In the genomic region with DNA sequence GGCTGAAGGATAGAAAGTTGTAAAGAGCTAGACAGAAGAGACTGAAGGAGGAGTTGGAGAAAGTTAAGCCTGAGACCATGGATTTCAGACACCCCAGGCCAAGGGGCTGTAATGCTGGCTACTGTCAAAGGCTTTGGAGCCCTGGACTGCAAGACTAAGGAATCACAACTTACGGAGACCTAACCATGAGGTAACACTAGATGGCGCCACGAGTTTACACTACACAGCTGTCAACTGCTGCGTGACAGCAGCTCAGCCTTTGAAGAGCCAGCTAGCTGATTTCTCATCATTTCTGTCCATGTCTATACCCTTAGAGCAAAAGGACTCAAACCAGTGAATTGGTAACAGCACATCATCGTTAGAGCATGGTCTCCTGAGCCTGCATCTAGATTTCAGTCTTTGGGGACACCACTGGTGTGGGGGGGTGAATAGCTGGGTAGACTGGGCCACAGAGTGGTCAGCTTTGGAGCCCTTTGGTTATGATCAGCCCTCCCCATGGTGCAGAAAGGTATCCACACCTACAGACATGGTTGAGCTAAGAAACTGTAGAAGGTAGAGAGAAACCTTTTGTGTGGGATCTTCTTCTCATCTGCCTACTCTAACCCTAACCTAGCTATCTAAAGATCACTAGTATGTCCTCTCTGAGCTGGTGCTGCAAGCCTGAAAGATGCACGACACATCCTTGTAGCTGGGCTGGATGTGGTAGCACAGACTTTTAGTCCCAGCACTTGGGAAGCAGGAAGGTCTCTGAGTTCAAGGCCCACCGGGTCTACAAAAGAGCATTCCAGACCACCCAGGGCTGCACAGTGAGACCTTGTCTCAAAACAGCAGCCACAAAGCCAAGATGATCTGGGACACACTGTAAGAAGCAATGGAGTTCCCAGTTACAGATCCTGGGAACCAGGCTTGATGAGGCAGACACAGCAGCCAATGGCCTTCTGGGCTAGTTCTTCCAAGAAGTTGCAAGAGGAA, we compare ENCODE assay signal across 8 mouse cellular contexts. TPM values are rescaled to one million over a fixed set of nuclear protein-coding genes. Genes with fewer than 3 reads are reported as not detected.
DNase-seq lines count a peak whose midpoint lies in the region; ATAC-seq and TF ChIP-seq lines count a peak whose summit lies in the region.

No protein-coding gene starts in this region.

- peak; percentile 78 for ATAC-seq in granulocyte monocyte progenitor cell, adult 5-6 weeks (replicated peaks; ENCODE audit: poor library complexity, severe bottlenecking)
- ATAC-seq in limb, embryonic 11.5 days (ENCODE audit: insufficient number of reproducible peaks, low FRiP score, low TSS enrichment, low read depth) = peak; percentile 74
- ATAC-seq in midbrain, embryonic 15.5 days (replicated peaks) = peak; percentile 79

- peak; percentile 70 to 77 for DNase-seq in cerebellum, adult 18-20 months
- no peak for DNase-seq in cerebellum, adult 11-12 months
- DNase-seq in embryo, embryonic 9.5 days (ENCODE audit: extremely low spot score) = peak; percentile 76
- DNase-seq in kidney, adult 2 months = peak; percentile 89
- peak; percentile 89 for DNase-seq in limb, embryonic 11.5 days (ENCODE audit: low spot score)
- peak; percentile 57 to 78 for DNase-seq in spleen, adult 18-20 months

- no peak overlapping the region for H3K4me2 ChIP-seq in limb, embryonic 11.5 days (ENCODE audit: low read depth, severe bottlenecking)
- no peak overlapping the region for H3K4me2 ChIP-seq in midbrain, embryonic 15.5 days

- TF ChIP-seq CTCF in kidney, adult 2 months (conservative IDR thresholded peaks at IDR 0.05; ENCODE audit: insufficient read depth, insufficient read length, low read depth, low read length) = peak; percentile 98

- H3K27ac ChIP-seq in kidney, adult 2 months (ENCODE audit: insufficient read depth, low read depth, low read length) = no peak overlapping the region
- H3K27ac ChIP-seq in limb, embryonic 11.5 days (replicated peaks; ENCODE audit: low read depth, low read length) = no peak overlapping the region
- no peak overlapping the region for H3K27ac ChIP-seq in midbrain, embryonic 15.5 days

- H3K4me3 ChIP-seq in kidney, adult 2 months (ENCODE audit: insufficient read depth, low read depth, low read length) = no peak overlapping the region
- no peak overlapping the region for H3K4me3 ChIP-seq in limb, embryonic 11.5 days (ENCODE audit: low read depth, low read length)
- no peak overlapping the region for H3K4me3 ChIP-seq in midbrain, embryonic 15.5 days

- H3K9ac ChIP-seq in limb, embryonic 11.5 days (ENCODE audit: low read length) = no peak overlapping the region
- no peak overlapping the region for H3K9ac ChIP-seq in midbrain, embryonic 15.5 days

- H3K9me3 ChIP-seq in limb, embryonic 11.5 days (ENCODE audit: control insufficient read depth, low read length) = no peaks in the 10 kb centered on the region
- no peaks in the 10 kb centered on the region for H3K9me3 ChIP-seq in midbrain, embryonic 15.5 days

- no peaks in the 10 kb centered on the region for H3K27me3 ChIP-seq in kidney, adult 2 months (replicated peaks; ENCODE audit: control insufficient read depth, insufficient read depth, low read length)
- H3K27me3 ChIP-seq in limb, embryonic 11.5 days (ENCODE audit: control insufficient read depth, insufficient read depth, low read length) = peaks cover 4% of the 10 kb centered on the region
- H3K27me3 ChIP-seq in midbrain, embryonic 15.5 days (replicated peaks) = peaks cover 15% of the 10 kb centered on the region

- H3K4me1 ChIP-seq in kidney, adult 2 months (ENCODE audit: control insufficient read depth, insufficient read depth, low read length) = no peaks in the 10 kb centered on the region
- H3K4me1 ChIP-seq in limb, embryonic 11.5 days (ENCODE audit: control insufficient read depth, insufficient read depth, low read length) = no peaks in the 10 kb centered on the region
- no peaks in the 10 kb centered on the region for H3K4me1 ChIP-seq in midbrain, embryonic 15.5 days

- TF ChIP-seq POLR2A in kidney, adult 2 months (IDR thresholded peaks at IDR 0.05; ENCODE audit: low read depth, low read length) = no peak

- H3K36me3 ChIP-seq in kidney, adult 2 months (ENCODE audit: control insufficient read depth, insufficient read depth, low read length) = no peaks in the 10 kb centered on the region
- H3K36me3 ChIP-seq in limb, embryonic 11.5 days (ENCODE audit: control insufficient read depth, insufficient read depth, low read length) = no peaks in the 10 kb centered on the region
- H3K36me3 ChIP-seq in midbrain, embryonic 15.5 days (replicated peaks) = no peaks in the 10 kb centered on the region

- WGBS in kidney, adult 2 months = 25% methylated on average over 7 of the region's 7 CpGs
- 22% methylated on average over 7 of the region's 7 CpGs for WGBS in limb, embryonic 11.5 days
- WGBS in midbrain, embryonic 15.5 days = 19% methylated on average over 7 of the region's 7 CpGs

RNA-seq across cellular contexts. Expression of a gene that starts 7.0 kb away (rescaled TPM):
- total RNA-seq in granulocyte monocyte progenitor cell, adult 5-6 weeks (2014; fragmentation: Nextera tagmentation) = not detected in 2 replicates
- not detected in 2 replicates for total RNA-seq in granulocyte monocyte progenitor cell, adult 5-6 weeks (2017)
- 7.4 and 11.9 TPM in 2 replicates for polyA plus RNA-seq in kidney, adult 2 months (2012; rRNA removed)
- 3.1 and 3.4 TPM in 2 replicates for polyA plus RNA-seq in limb, embryonic 11.5 days (2014; fragmentation: Nextera tagmentation; extraction: Ambion mirVana)
- polyA plus RNA-seq in midbrain, embryonic 15.5 days (2015; fragmentation: Nextera tagmentation; extraction: Ambion mirVana) = 0.25 TPM in 1 of 2 replicates, not detected in the other

RNA-seq across cellular contexts. Expression of a gene that starts 9.4 kb away (rescaled TPM):
- 255 and 331 TPM in 2 replicates for total RNA-seq in granulocyte monocyte progenitor cell, adult 5-6 weeks (2014; fragmentation: Nextera tagmentation)
- 160 and 195 TPM in 2 replicates for total RNA-seq in granulocyte monocyte progenitor cell, adult 5-6 weeks (2017)
- 169 and 209 TPM in 2 replicates for polyA plus RNA-seq in kidney, adult 2 months (2012; rRNA removed)
- 24.9 and 27.0 TPM in 2 replicates for polyA plus RNA-seq in limb, embryonic 11.5 days (2014; fragmentation: Nextera tagmentation; extraction: Ambion mirVana)
- polyA plus RNA-seq in midbrain, embryonic 15.5 days (2015; fragmentation: Nextera tagmentation; extraction: Ambion mirVana) = 16.5 and 19.8 TPM in 2 replicates

RNA-seq across cellular contexts. Expression of a gene that starts 18.2 kb away (rescaled TPM):
- total RNA-seq in granulocyte monocyte progenitor cell, adult 5-6 weeks (2014; fragmentation: Nextera tagmentation) = 0.73 TPM in 1 of 2 replicates, not detected in the other
- 0.52 TPM in 1 of 2 replicates, not detected in the other for total RNA-seq in granulocyte monocyte progenitor cell, adult 5-6 weeks (2017)
- 0.38 and 4.7 TPM in 2 replicates for polyA plus RNA-seq in kidney, adult 2 months (2012; rRNA removed)
- not detected in 2 replicates for polyA plus RNA-seq in limb, embryonic 11.5 days (2014; fragmentation: Nextera tagmentation; extraction: Ambion mirVana)
- polyA plus RNA-seq in midbrain, embryonic 15.5 days (2015; fragmentation: Nextera tagmentation; extraction: Ambion mirVana) = not detected in 2 replicates

RNA-seq across cellular contexts. Expression of a gene that starts 21.5 kb away (rescaled TPM):
- total RNA-seq in granulocyte monocyte progenitor cell, adult 5-6 weeks (2014; fragmentation: Nextera tagmentation) = 247 and 248 TPM in 2 replicates
- total RNA-seq in granulocyte monocyte progenitor cell, adult 5-6 weeks (2017) = 237 and 286 TPM in 2 replicates
- 626 and 656 TPM in 2 replicates for polyA plus RNA-seq in kidney, adult 2 months (2012; rRNA removed)
- 211 and 216 TPM in 2 replicates for polyA plus RNA-seq in limb, embryonic 11.5 days (2014; fragmentation: Nextera tagmentation; extraction: Ambion mirVana)
- polyA plus RNA-seq in midbrain, embryonic 15.5 days (2015; fragmentation: Nextera tagmentation; extraction: Ambion mirVana) = 270 and 281 TPM in 2 replicates

RNA-seq across cellular contexts. Expression of a gene that starts 27.9 kb away (rescaled TPM):
- 4,639 and 4,919 TPM in 2 replicates for total RNA-seq in granulocyte monocyte progenitor cell, adult 5-6 weeks (2014; fragmentation: Nextera tagmentation)
- total RNA-seq in granulocyte monocyte progenitor cell, adult 5-6 weeks (2017) = 1,990 and 2,495 TPM in 2 replicates
- 2,444 and 2,611 TPM in 2 replicates for polyA plus RNA-seq in kidney, adult 2 months (2012; rRNA removed)
- polyA plus RNA-seq in limb, embryonic 11.5 days (2014; fragmentation: Nextera tagmentation; extraction: Ambion mirVana) = 1,548 and 1,633 TPM in 2 replicates
- polyA plus RNA-seq in midbrain, embryonic 15.5 days (2015; fragmentation: Nextera tagmentation; extraction: Ambion mirVana) = 706 and 744 TPM in 2 replicates
